ENCODE assay signal across 11 mouse cellular contexts in the genomic region with DNA sequence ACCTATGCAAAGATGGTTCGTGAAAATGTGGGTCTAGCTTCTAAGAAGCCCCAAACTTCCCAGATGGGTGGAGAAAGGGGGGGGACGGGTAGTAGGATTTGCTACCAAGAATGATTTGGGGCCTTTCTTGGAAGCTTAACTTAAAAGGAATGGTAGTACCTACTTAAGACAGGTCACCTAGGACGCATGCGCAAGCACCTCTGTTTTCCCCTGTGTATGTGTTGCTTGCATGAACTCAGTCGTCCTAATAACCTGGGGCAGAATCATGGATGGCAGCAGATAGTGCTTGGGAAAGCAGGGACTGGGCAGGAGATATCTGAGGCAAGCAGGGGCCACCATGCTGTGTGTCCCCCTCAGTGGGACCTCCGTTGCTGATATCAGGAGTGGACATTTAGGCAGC.
"Had no signal": no experiment of that assay in that cellular context is flagged by ENCODE, and none has a peak within 500 bp of the region (broad histone marks: within the 10 kb centered on the region; RNA-seq: fewer than 3 reads in every experiment).

No protein-coding gene starts in this region.

- H3K4me2 ChIP-seq: limb, embryonic 13.5 days; lung, embryonic 15.5 days; midbrain, embryonic 12.5 days had no signal

- H3K27ac ChIP-seq: limb, embryonic 13.5 days; macrophage; midbrain, embryonic 12.5 days had no signal

- H3K9me3 ChIP-seq: limb, embryonic 13.5 days; lung, embryonic 15.5 days; megakaryocyte, embryonic 14.5 days; midbrain, embryonic 12.5 days had no signal

- H3K9ac ChIP-seq: limb, embryonic 13.5 days; lung, embryonic 15.5 days; midbrain, embryonic 12.5 days had no signal

- ATAC-seq: midbrain, embryonic 16.5 days had no signal

- H3K4me3 ChIP-seq: limb, embryonic 13.5 days; lung, embryonic 15.5 days; megakaryocyte, embryonic 14.5 days; midbrain, embryonic 12.5 days had no signal

- DNase-seq: kidney, postnatal 10 days; left cerebral cortex, postnatal 4 days; lung, postnatal 14 days; right cerebral cortex, postnatal 14 days; thymus, postnatal 36 days had no signal

- H3K27me3 ChIP-seq: limb, embryonic 13.5 days; lung, embryonic 15.5 days had no signal

- H3K36me3 ChIP-seq: limb, embryonic 13.5 days; lung, embryonic 15.5 days; midbrain, embryonic 12.5 days had no signal
